Mouse (Mus musculus) A20 (cell line): ENCODE measurements around the gene Mms19.
A peak's percentile ranks its signal among the peaks of the same experiment; 100 is the strongest.

Experiments
- DNase-seq: peaks from one replicate; pipeline ENCODE4 v3.0.0-alpha.2; 2011; ENCODE audit warnings: low read depth, low spot score

Mms19 gene

DNA sequence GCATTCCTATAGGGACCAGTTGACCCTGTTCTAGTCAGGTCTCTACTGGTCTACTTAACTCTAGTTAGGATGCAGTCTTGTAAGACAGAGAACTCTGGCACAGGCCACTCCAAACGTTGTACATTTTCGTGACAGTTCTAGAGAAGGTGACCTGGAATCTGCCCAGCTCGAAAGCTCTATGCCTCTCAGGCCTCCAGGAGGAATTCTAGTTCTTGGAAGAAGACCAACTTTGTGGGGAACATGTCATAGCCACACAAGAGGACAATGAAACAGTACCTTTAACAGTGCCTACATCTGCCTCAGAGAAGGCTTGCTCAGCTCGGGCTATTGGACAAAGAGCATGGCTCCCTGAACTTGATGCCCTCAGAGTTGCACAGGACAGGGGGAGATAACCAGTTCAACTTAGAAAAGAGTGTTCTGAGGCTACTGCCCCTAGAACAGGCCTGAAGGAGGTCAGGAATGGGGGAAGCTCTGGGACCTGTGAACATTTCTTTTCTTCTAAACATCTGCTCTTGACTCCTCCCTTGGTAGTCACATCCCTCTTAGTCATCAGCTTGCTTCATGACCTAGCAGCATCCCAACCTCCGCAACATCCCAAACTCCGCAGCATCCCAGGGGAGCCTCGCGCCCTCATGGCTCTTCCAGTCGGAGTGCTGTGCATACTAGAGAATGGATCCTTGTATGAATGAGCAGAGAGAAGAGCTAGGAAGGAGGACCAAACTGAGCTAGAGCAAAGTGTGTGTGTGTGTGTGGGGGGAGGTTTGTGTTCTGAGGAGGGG is 18.0 kb upstream of the Mms19 start:
- no peak for DNase-seq

DNA sequence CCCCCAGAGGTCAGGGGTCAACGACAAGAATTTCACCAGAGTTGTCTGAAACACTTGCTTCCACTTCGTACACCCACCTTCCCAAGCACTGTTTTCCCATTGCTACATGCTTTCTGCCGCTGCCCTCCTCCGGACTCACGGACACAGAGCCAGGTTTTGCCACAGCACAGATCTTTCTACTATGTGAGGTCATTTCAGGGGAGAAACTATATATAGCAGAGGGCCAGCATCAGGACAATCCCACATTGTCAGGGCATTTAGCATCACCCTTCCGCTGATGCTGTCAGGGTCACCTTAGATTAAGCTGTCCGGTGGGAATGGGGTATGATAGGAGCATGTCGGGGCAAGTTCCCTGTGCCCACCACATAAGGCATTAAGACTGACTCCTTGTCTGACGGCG is 16.1 kb upstream of the Mms19 start:
- no peak for DNase-seq

DNA sequence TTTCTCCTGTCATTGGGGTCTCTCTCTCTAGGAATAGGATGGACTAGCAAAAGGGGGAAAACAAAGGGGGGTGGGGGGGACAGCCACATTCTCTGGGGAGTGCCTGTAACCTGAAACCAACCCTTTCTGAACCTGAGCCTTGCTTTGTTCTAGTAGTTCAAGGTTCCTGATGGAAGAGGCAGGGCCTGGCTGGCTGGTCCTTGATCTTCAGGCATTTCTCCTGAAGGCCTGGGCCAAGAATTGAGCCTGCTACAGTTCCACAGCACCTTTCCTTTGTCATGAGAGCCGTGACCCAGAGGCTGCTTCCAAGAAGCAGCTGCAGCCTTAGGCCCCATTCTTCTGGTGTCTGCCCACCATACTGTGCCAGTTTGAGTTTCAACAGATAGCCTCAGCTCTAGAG is 14.5 kb upstream of the Mms19 start:
- no peak for DNase-seq

DNA sequence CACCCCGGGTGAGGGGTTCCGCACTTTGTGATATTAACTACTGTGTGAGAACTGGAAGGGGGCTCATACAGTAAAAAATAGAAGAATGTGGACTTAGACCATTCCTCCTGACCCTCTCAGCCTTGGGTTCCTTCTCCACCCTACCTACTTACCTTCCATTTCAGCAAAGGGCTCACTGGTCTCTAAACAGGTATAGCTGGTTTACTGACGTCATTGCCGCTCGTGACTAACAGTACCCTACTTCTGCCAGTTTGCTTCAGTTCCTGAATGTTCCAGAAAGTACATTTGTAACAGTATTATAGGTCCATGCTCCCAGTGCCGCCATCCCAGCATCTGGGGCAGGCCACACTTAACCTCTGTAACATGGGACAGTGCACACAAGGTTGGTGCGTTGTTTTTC is 13.1 kb upstream of the Mms19 start:
- DNase-seq, result no peak

DNA sequence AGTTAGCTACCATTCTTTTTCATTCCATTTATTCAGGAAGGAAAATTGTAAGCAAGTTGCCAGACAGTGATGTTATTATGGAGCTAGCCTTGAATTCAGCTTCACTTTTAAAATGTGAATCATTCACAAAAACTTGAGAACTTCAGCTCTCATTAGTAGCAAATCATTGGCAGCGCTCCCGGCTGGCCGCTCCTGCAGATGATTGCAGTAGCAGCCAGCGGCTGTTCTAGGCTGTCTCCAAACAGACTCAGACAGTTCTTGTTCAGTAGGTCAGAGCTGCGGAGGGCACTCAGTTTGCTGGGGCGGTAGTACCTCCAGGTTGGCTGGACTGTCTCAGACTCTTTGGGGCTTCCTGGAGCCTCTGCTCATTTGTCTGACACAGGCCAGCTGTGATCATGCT is 12.5 kb upstream of the Mms19 start:
- DNase-seq, result no peak

DNA sequence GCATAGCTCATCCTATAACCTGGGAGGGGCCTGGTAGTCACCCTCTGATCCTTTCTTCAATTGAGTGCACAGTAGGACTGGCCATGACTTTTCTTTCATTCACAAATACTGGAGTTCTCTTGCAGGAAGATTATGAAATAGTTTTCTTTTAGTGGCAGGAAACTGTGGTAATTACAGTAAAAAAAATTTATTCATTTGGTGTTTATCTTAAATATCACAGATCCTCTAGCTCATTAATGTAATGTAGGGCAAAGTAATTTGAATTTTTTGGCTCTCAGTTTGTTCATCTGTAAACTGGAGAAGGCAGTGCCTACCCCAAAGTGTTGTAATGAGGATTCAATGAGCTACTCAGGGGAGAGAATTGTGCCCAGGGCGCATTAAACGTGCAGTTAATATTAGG is 12.0 kb upstream of the Mms19 start:
- DNase-seq, result no peak

DNA sequence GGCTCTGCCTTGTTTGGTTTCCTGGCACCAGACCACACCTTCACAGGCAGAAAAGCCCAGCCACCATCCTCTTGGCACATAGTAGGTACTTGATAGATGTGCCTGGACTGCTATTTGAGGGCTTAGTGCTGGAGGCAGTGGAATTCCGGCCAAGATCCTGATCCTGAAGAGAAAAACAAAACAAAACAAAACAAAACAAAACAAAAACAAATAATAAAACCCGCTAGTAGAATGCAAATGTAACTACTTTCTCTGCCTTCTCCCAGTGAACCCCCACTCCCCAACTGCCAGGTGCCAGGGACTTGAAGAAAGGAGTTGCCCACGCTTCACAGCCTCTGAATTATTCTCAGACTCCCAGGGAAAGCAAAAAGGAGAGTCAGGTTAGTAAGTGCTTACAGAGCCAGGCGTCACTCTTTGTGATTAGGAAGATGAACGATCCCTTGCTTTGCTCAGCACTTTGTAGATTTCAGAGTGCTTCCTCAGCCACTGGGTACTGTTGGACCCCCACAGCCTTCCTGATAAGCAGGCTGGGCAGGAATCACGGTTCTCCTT is 11.0 kb upstream of the Mms19 start:
- no peak for DNase-seq

DNA sequence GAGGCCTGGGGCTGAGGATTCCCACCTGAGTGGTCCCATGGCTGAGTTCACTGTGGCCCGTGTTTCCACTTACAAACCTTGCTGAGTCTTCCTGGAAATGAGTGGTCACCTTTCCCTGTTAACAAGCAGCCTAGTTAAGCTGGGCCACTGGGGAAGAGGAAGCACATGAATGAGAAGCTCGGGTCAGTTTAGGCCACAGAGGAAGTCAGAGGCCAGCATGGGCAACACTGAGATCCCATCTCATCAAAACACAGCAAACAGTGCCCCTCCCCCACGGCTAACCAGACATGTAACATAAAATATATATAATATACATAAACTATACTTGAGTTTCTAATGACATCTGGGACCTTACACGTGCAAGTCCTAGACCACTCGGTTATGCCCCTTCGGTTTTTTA is 8.9 kb upstream of the Mms19 start:
- DNase-seq, result no peak

DNA sequence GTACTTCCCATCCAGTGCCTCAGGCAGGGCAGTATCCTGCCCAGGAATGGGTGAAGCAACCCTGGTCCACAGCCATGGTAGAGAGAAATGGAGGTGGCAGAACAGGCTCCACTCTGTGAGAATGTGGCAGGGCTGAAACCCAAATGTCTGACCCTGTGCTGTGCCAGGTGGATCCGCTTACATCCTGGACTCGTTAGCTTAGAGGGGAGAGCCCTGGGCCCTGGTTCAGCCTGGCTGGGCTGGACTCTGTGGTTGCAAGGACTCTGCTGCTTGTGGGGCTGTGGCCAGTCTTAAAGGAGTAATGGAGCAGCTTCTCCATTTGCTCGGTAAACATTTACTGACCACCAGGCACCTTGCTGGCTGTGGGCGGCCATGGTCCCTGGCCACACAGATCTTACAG is 6.2 kb upstream of the Mms19 start:
- DNase-seq, result no peak

DNA sequence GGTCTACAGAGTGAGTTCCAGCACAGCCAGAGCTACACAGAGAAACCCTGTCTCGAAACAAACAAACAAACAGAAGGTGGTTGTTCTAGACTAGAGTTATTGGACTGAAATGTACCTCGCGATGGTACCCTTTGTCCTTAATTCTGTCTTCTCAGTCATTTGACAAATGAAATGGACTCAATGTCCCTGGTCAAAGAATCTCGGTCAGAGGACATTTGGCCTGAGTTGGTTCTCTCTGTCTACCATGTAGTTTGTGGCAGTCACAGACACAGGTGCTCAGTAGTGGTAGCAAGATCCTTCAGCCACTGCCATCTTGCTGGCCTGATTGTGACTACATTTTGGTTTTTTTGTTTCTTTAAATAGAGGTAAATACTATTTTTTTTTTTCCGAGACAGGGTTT is 5.0 kb upstream of the Mms19 start:
- no peak for DNase-seq

DNA sequence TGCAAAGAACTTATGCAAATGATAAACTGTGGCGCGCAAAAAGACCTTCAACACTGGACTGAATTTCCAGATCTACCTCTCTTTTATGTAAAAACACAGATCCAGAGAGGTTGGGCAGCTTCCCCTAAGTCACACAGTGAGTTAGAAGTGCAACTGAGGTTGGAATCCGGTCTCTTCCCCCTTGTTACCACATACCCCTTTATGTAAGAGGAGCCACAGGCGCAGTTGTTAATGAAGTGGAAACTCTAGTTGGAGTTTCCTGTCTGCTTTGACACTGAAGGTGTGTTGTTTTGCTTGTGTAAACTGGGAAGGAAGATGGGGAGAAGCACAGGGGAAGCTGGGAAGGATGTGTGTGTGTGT is 1.8 kb upstream of the Mms19 start:
- peak; percentile 46 for DNase-seq

DNA sequence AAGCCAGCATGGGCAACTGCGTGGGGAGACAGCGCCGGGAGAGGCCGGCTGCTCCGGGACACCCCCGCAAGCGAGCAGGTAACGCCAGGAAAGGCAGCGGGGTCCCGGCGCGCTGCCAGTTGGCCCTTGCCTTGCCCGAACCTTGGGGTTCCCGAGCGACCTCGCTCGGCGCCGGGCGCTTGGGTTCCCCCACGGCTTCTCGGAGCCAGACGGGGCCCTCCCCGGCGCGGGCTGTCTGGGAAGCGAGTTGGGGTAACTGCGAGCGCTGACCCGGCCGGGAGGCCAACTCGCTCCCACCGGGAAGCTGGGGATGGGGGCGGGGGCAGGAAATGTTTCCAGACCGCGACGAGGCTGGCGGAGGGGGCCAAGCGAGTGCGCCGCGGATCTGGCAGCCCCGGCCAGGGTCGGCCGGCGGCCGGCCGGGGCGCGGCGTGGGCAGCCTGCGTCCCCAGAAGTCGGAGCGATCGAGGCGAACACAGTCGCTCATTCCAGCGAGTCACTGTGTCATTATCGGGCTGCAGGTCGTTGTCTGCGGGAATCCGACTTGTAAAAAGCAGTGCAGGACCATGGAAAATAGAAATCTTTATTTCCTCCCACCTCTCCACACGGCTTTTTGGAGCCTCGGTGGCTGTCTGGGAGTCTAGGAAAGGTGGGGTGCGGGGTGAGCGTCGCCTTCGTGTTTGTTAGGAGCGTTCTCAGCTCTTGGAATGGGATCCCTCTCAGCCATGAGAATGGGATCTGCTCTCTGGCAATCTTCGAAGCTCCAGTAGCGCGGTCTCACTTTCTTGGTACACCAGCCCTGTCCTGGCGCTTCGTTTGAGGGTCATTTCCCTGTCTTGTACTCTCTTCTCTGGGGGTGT is 1.2 kb upstream of the Mms19 start:
- DNase-seq, result no peak

DNA sequence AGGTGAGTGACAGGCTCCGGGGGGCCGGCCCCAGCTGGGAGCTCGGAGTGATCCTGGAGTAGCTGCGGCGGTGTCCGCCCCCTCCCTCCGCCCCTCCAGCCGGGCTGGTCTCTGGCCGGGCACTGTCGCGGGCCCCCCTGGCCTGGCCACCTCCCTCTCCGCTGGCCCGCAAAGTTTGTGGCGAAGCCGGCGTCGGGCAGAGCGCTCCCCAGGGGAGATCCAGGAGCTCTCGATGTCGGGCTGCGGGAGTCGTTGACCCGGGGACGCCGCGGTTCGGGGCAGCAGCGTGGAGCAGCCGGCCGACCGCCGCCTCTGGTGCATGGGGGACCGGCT is 604 bp upstream of the Mms19 start, which contains the start of gene Ubtd1:
Ubtd1 (plus strand) TSS at position 169 of the 333 bp plus-strand sequence.
- no peak for DNase-seq

DNA sequence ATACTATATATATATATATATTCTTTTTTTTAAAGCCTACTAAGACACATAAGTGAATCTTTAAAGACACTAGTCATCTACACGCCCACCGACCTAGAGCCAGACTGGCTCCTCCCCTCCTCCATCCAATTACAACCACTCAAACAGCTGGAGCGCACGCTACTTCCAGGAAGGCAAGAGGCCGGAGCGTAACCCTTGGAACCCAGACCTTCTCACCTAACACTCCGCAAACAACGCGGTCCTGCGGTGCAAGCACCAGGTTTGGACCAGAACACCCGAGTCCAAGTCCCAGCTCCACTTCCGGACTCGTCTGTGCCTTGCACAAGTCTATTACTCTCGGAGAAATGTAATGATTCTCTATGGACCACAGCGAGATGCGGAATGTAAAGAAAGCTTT is 537 bp downstream of the Mms19 start:
- no peak for DNase-seq

DNA sequence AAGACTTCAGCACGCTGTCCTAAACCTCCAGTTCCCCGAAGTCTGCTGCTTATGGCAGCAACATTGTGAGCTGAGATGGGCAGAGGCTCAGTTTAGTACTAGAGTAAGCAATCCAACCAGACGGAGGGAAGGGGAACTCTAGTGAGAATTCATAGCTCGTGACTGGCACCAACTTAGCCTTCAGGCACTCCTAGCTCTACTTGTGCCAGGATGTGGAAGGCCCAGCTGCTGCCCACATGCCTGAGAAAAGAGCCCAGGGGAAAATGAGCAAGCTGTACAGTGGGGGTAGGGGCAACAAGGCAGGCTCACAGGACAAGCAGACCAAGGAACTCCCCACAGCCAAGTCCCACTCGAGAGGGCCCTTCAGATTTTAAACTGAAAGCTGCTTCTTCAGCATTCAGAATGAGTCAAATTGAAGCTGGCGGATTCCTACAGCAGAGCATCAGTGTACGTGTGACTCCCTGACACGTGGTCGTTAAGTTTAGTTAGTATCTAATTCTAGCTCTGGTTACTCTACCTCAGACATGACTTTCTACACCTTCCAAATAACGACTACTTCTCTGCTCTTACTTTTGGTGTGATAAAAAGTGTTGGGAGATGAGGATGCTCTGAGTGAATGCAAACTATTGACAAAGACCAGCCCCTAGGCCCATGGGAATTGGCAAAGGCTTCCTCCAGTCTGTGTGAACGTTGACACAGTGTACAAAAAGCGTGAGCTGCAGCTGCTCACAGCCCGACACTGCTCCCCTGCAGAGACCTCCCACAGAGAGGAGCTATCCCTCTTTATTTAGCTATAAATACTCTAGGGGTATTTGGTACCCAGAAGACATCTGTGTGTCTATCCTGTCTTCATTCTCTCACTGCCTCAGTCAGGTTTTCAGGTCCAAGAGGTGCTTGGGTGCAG is 6.8 kb downstream of the Mms19 start:
- no peak for DNase-seq

DNA sequence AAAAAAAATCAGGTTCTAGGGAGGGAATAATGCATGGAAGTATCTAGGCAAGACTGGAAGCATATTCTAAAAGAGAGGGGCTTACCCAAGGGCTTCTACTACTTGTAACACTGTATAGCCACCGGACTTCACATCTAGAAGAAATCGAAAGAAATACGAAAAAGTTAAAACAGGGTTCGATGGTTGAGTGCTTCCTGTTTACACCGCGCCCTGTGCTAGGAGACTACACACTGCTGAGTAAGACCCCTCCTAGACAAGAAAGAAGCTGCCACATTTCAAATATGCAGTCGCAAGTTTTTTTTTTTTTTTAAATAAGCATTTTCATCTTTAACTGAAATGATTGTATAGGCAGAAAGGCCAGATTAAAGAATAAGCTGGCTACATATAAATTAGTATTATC is 11.3 kb downstream of the Mms19 start:
- DNase-seq, result no peak

DNA sequence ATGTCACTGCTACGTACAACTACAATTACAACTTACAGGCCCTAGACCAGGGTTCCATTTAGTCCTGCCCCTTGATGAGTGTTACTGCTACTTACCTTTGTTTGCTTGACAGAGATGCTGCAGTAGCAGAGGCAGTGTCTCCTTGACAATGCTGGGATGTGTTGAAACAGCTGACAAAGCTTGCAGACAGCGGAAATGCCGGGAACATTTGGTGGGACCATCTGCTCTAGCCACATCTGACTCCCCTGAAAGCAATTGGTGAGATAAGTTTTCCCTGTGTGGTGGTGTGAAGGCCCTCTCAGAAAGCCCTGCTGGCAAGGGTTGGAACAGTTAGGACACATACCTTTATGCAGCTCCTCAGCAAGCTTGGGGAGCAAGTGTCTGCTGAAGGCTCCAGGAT is 27.4 kb downstream of the Mms19 start:
- no peak for DNase-seq

DNA sequence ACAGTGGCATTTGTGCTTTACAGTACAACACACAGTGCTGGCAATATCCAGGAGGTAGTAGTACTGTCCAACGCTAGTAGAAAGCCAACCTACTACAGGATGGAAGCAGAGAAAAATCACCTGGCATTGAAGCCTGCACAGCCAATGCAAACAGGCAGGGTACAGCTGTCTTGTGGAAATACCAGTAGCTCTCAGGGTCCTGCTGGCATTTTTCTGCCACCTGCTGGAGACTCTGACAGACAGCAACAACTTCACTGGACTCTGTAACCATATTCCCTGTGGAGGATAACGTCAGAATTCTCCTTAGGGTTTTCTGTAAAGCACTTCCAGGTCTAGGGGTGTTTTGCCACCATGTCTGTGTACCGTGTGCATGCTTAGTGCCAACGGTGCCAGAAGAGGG is 28.7 kb downstream of the Mms19 start:
- no peak for DNase-seq

DNA sequence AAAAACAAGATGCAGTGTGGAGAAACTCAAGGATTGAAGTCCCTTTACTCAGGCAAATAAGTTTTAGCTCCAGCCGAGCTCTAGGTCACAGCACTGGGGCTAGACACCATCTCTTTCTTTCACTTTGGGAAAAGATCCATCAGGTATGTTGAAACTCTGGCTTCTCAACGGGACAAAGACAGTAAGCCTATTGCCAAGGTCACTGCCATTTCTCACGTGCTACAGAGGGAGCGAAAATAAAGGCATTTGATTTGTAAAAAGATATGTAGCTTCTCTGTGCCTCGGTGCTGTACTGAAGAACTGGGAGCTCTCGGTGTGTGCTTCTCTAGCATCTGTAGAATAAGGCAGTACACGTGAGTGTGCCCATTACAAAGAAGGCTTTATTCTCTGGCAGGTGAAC is 37.1 kb downstream of the Mms19 start:
- DNase-seq, result no peak

DNA sequence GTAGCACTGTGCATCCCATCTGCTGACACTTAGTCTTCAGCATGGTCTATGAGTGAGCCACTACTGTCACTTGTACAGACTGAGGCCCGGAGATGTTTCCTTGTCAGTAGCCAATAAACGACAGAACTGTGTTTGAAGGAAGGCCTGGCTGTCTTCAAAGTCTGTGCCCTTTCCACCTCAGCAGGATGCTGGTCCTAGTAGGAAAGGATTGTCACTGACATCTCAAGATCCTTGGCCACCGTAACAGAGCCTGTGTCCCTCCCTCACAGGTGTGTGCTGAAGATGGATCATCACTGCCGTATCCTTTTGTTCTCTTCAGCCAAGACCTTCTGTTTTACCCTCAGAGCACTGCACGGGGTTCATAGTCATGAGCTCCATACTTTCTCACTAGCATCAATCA is 42.4 kb downstream of the Mms19 start:
- DNase-seq, result no peak

DNA sequence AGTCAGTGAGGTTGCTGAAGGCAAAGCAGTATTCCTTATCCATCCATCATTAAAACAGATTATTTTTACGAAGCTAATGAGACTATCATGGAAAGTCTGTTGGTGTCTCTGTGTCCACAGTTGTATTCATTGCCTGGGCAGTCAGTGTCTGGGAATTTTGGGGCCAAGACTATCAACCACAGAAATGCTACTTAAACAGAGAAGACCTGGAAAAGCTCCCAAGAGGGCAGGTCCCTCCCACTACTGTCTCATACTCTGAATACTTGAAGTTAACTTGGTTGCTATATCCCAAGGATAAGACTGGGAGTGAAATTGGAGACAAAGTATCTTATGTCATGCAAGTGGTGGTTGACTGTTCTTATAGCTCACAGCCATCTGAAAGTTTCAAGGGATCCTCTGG is 45.0 kb downstream of the Mms19 start:
- no peak for DNase-seq

DNA sequence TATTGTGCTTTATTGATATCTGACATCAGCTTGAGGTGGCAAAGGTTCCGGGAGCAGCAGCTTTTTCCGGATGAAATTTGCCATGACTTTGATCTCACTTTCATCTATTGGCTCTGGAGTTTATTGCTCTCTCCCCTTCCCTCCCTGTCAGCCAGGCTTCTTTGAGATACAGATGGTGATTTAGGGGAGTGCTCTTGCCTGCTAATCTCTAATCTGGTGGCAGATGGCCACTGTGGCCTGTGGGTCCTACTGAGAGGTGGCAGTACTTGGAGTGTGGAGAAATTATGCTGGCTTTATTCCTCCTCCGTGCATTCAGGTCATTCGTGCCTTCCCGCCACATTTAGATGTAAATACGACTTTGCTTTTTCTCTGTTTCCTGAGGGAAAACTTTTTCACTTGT is 46.8 kb downstream of the Mms19 start:
- no peak for DNase-seq
